8 mouse cellular contexts compared by ENCODE assay signal in genomic region chr2:84775241-84775640, GRCm38 (mm10). TPM values are rescaled to one million over a fixed set of nuclear protein-coding genes. Genes with fewer than 3 reads are reported as not detected.
DNase-seq lines count a peak whose midpoint lies in the region; ATAC-seq and TF ChIP-seq lines count a peak whose summit lies in the region.

Gene Serping1, minus strand, starts transcription at chr2:84775444.

- TF ChIP-seq CTCF in lung, embryonic 14.5 days (IDR thresholded peaks at IDR 0.05; ENCODE audit: low read depth) = no peak

- 0 out of 2 replicates have a peak, but pooled peaks cover 5% of the 10 kb centered on the region for H3K4me1 ChIP-seq in lung, embryonic 14.5 days (ENCODE audit: insufficient read depth)
- H3K4me1 ChIP-seq in embryonic facial prominence, embryonic 13.5 days = peaks cover 11% of the 10 kb centered on the region
- H3K4me1 ChIP-seq in heart, embryonic 15.5 days (replicated peaks) = peaks cover 5% of the 10 kb centered on the region
- peaks cover 8% of the 10 kb centered on the region; the same call in 1 of the 2 replicates for H3K4me1 ChIP-seq in stomach, embryonic 16.5 days (ENCODE audit: control insufficient read depth, insufficient read depth, low read length)

- peak within 1 kb of the TSS; percentile 86 for H3K27ac ChIP-seq in lung, embryonic 14.5 days (ENCODE audit: low read depth)
- no peak within 1 kb of the TSS; the same call in 1 of the 2 replicates for H3K27ac ChIP-seq in embryonic facial prominence, embryonic 13.5 days
- peak within 1 kb of the TSS; percentile 33; the same call in 1 of the 2 replicates for H3K27ac ChIP-seq in heart, embryonic 15.5 days
- peak within 1 kb of the TSS; percentile 74 for H3K27ac ChIP-seq in stomach, embryonic 16.5 days (ENCODE audit: low read length)

- peak; percentile 73 for ATAC-seq in lung, embryonic 14.5 days (ENCODE audit: insufficient read depth)
- no peak for ATAC-seq in embryonic facial prominence, embryonic 13.5 days (ENCODE audit: insufficient number of reproducible peaks, insufficient read depth, low FRiP score, low TSS enrichment, low read depth)
- peak; percentile 22; the same call in 1 of the 2 replicates for ATAC-seq in heart, embryonic 15.5 days (replicated peaks; ENCODE audit: insufficient number of reproducible peaks, insufficient read depth, low FRiP score, low read depth)
- peak; percentile 30; the same call in 1 of the 2 replicates for ATAC-seq in stomach, embryonic 16.5 days (ENCODE audit: insufficient read depth, low FRiP score)

- peak; percentile 50 for DNase-seq in lung, embryonic 14.5 days
- no peak for DNase-seq in lung, postnatal 25 days (ENCODE audit: low spot score)
- DNase-seq in liver = peak; percentile 29
- DNase-seq in layer of hippocampus, postnatal 36 days = no peak
- DNase-seq in adipocyte (ENCODE audit: low spot score) = no peak

- H3K9ac ChIP-seq in lung, embryonic 14.5 days = peak within 1 kb of the TSS; percentile 36
- H3K9ac ChIP-seq in embryonic facial prominence, embryonic 13.5 days = peak within 1 kb of the TSS; percentile 53
- peak within 1 kb of the TSS; percentile 25 for H3K9ac ChIP-seq in heart, embryonic 15.5 days
- peak within 1 kb of the TSS; percentile 71 for H3K9ac ChIP-seq in stomach, embryonic 16.5 days (ENCODE audit: low read length)

- peak within 1 kb of the TSS; percentile 32 for H3K4me3 ChIP-seq in lung, embryonic 14.5 days (ENCODE audit: low read depth, low read length)
- H3K4me3 ChIP-seq in embryonic facial prominence, embryonic 13.5 days = peak within 1 kb of the TSS; percentile 39
- H3K4me3 ChIP-seq in heart, embryonic 15.5 days = peak within 1 kb of the TSS; percentile 35
- peak within 1 kb of the TSS; percentile 43 for H3K4me3 ChIP-seq in stomach, embryonic 16.5 days (replicated peaks; ENCODE audit: low read length)

- H3K36me3 ChIP-seq in lung, embryonic 14.5 days (ENCODE audit: insufficient read depth) = no peaks in the 10 kb centered on the region
- no peaks in the 10 kb centered on the region for H3K36me3 ChIP-seq in embryonic facial prominence, embryonic 13.5 days
- no peaks in the 10 kb centered on the region for H3K36me3 ChIP-seq in heart, embryonic 15.5 days
- H3K36me3 ChIP-seq in stomach, embryonic 16.5 days (ENCODE audit: control insufficient read depth, insufficient read depth, low read length) = no peaks in the 10 kb centered on the region

- peak within 1 kb of the TSS; percentile 61 for H3K4me2 ChIP-seq in lung, embryonic 14.5 days
- peak within 1 kb of the TSS; percentile 63 for H3K4me2 ChIP-seq in embryonic facial prominence, embryonic 13.5 days
- peak within 1 kb of the TSS; percentile 58 for H3K4me2 ChIP-seq in heart, embryonic 15.5 days
- peak within 1 kb of the TSS; percentile 58 for H3K4me2 ChIP-seq in stomach, embryonic 16.5 days (ENCODE audit: low read depth, low read length)

- no peaks in the 10 kb centered on the region for H3K9me3 ChIP-seq in lung, embryonic 14.5 days (ENCODE audit: low read depth, low read length)
- H3K9me3 ChIP-seq in embryonic facial prominence, embryonic 13.5 days = no peaks in the 10 kb centered on the region
- no peaks in the 10 kb centered on the region for H3K9me3 ChIP-seq in heart, embryonic 15.5 days (replicated peaks)
- H3K9me3 ChIP-seq in stomach, embryonic 16.5 days (replicated peaks; ENCODE audit: control insufficient read depth, low read length) = no peaks in the 10 kb centered on the region

- WGBS in lung, embryonic 14.5 days = 42% methylated on average over 9 of the region's 9 CpGs
- 66% methylated on average over 9 of the region's 9 CpGs for WGBS in embryonic facial prominence, embryonic 13.5 days
- 65% methylated on average over 9 of the region's 9 CpGs for WGBS in heart, embryonic 15.5 days
- 49% methylated on average over 9 of the region's 9 CpGs for WGBS in stomach, embryonic 16.5 days

- H3K27me3 ChIP-seq in lung, embryonic 14.5 days (ENCODE audit: insufficient read depth, low read length) = no peaks in the 10 kb centered on the region
- H3K27me3 ChIP-seq in embryonic facial prominence, embryonic 13.5 days = no peaks in the 10 kb centered on the region
- H3K27me3 ChIP-seq in heart, embryonic 15.5 days = 0 out of 2 replicates have a peak, but pooled peaks cover 6% of the 10 kb centered on the region
- H3K27me3 ChIP-seq in stomach, embryonic 16.5 days (ENCODE audit: control insufficient read depth, insufficient read depth, low read length) = no peaks in the 10 kb centered on the region

RNA-seq across cellular contexts. Expression of gene Serping1, which starts in this region (rescaled TPM):
- polyA plus RNA-seq in lung, embryonic 14.5 days (2014; fragmentation: Nextera tagmentation; extraction: Ambion mirVana) = 65.4 and 70.3 TPM in 2 replicates
- 26.0 and 31.3 TPM in 2 replicates for polyA plus RNA-seq in embryonic facial prominence, embryonic 13.5 days (2015; fragmentation: Nextera tagmentation; extraction: Ambion mirVana)
- 45.2 and 53.2 TPM in 2 replicates for polyA plus RNA-seq in heart, embryonic 15.5 days (2015; fragmentation: Nextera tagmentation; extraction: Ambion mirVana)
- 98.2 and 102 TPM in 2 replicates for polyA plus RNA-seq in stomach, embryonic 16.5 days (2015; fragmentation: Nextera tagmentation; extraction: Ambion mirVana)
- 1 to 10 TPM; 5.5 to 7.5 TPM for total RNA-seq in layer of hippocampus, postnatal 36 days (2021)

Comparison
In these comparisons a context has a peak if more than half of its experiments do, and no peak if none do; other contexts are left out.
1. DNase-seq: peak in lung, embryonic 14.5 days (single experiment) and liver (single experiment); none in lung, postnatal 25 days (single experiment), layer of hippocampus, postnatal 36 days (0 of 2) and adipocyte (single experiment).
2. Peak in every context shown above with its lines, with median percentiles within 50 percentile points of each other: H3K4me2 ChIP-seq, H3K4me3 ChIP-seq and H3K9ac ChIP-seq.